Mouse (Mus musculus) kidney, embryonic 14.5 days (tissue): Measurements from ENCODE around the gene Limch1. TPM values are rescaled to one million over a fixed set of nuclear protein-coding genes. Genes with fewer than 3 reads are reported as not detected.

Experiments
- ATAC-seq: fragments of 200-750 bp; cut with Nextera tagmentation; 2 replicates; pipeline ENCODE4 v1.8.0; 2017; ENCODE audit warnings: moderate number of reproducible peaks, mild to moderate bottlenecking, moderate TSS enrichment, moderate library complexity; ENCODE audit not compliant: low FRiP score, low TSS enrichment
- H3K27ac ChIP-seq: fragments of 300-500 bp; sonication (generic); 2 replicates; pipeline ENCODE4 v1.5.1; 2014; ENCODE audit warnings: low read depth, mild to moderate bottlenecking, low read length, moderate library complexity, mixed read lengths
- H3K27me3 ChIP-seq: fragments of 300-500 bp; sonication (generic); 2 replicates; pipeline ENCODE4 v1.6.1; 2014; ENCODE audit warnings: mild to moderate bottlenecking, low read length; ENCODE audit not compliant: control insufficient read depth, insufficient read depth
- H3K36me3 ChIP-seq: fragments of 300-500 bp; sonication (generic); 2 replicates; pipeline ENCODE4 v1.6.1; 2014; ENCODE audit warnings: low read length, mixed read lengths; ENCODE audit not compliant: control insufficient read depth, insufficient read depth
- H3K4me1 ChIP-seq: fragments of 300-500 bp; sonication (generic); 2 replicates; pipeline ENCODE4 v1.6.1; 2014; ENCODE audit warnings: low read length, mixed read lengths; ENCODE audit not compliant: control insufficient read depth, insufficient read depth
- H3K4me2 ChIP-seq: fragments of 300-500 bp; sonication (generic); replicated peaks from 2 replicates; pipeline ENCODE4 v1.6.1; 2014; ENCODE audit warnings: low read depth, mild to moderate bottlenecking, low read length
- H3K4me3 ChIP-seq: fragments of 300-500 bp; sonication (generic); 2 replicates; pipeline ENCODE4 v1.5.1; 2014; ENCODE audit warnings: mild to moderate bottlenecking, low read length
- H3K9ac ChIP-seq: fragments of 300-500 bp; sonication (generic); 2 replicates; pipeline ENCODE4 v1.6.1; 2014; ENCODE audit warnings: low read depth, mild to moderate bottlenecking, low read length, moderate library complexity
- H3K9me3 ChIP-seq: fragments of 300-500 bp; sonication (generic); 2 replicates; pipeline ENCODE4 v1.6.1; 2016; ENCODE audit warnings: low read length; ENCODE audit not compliant: control insufficient read depth
- WGBS: fragments of 180-500 bp; shearing (Covaris S2); extraction: QIAGEN DNeasy Blood & Tissue Kit; methylation state at CpG from one replicate; pipeline ENCODE4 v1.1.7; 2014; 5-methylcytosine and 5-hydroxymethylcytosine counted together
- polyA plus RNA-seq: library from polyadenylated mRNA; unstranded; fragments of >200 nt; fragmentation: Nextera tagmentation; extraction: Ambion mirVana; gene quantifications from 2 replicates; pipeline ENCODE4 v1.2.1, GENCODE M21; 2014

Gene Limch1
- polyA plus RNA-seq, 1 experiment from 2014 or later, result 48.9 TPM

DNA sequence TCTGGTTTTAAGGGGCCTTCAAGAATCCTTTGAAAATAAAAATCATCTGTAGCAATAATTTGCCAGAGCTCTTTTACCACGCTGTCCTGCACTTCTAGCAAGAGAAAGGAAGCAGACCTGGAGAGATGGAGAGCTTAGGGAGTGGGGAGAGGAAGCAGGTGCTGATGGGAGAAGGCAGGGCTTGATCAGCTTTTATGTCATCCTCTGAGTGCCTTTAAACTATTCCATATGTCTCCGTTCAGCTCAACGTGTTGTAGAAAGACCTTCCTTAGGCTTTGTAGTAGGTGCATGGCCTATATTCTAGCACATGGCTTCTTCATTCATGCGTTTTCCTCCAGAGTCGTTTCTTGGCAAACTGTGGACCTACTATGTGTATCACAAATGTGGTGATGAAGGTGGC, 237.5 kb downstream of the Limch1 start:
- WGBS, result 89% methylated on average over 5 of the region's 5 CpGs
- Histone ChIP-seq H3K4me2 (no peak overlapping the region), H3K27ac (no peak overlapping the region), H3K27me3 (no peaks in the 10 kb centered on the region), H3K4me1 (no peaks in the 10 kb centered on the region), H3K9ac (no peak overlapping the region), H3K36me3 (no peaks in the 10 kb centered on the region), H3K4me3 (no peak overlapping the region), H3K9me3 (no peaks in the 10 kb centered on the region)
- ATAC-seq, result no peak

DNA sequence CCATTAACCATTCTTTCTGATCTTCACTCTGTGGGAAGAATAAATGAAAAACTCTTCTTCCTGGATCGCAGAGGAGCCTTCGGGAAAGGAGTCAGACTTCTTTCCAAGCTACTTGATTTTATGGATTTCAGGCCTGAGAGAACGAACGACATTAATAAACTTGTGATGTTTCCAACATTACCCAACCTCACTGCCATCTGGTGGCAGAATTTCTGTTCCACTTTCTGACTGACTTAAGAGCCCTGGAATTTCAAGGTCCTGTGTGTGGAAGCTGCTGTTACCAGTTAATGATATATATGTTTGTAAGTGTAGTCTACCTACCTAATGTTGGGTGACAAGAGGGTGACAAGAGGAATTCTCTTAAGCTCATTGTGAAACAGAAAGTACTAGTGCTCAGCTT, 243.3 kb downstream of the Limch1 start:
- no peak overlapping the region for H3K4me3 ChIP-seq
- H3K4me1 ChIP-seq, result no peaks in the 10 kb centered on the region
- no peak for ATAC-seq
- H3K27ac ChIP-seq, result no peak overlapping the region
- 63% methylated on average over 4 of the region's 4 CpGs for WGBS
- no peak overlapping the region for H3K4me2 ChIP-seq
- H3K9ac ChIP-seq, result no peak overlapping the region
- no peaks in the 10 kb centered on the region for H3K9me3 ChIP-seq
- no peaks in the 10 kb centered on the region for H3K27me3 ChIP-seq
- no peaks in the 10 kb centered on the region for H3K36me3 ChIP-seq

DNA sequence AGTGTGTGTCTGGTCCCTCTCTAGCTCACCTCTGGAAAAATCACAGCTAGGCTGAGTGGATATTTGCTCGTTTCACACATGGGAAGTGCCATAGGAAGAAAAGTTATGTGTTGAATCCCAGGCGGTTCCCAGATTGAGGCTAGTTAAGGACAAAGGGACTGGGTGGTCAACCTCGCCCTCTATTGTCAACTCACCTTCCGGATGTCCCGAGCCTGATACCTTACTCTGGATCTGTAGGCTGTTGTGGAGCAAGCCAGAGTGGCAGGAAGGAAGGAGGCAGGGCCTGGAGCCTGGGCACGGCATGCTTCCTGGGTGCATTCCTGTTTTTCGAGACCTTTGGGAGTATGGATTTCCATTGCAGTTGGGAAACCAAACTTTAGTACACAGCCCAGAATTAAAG, 243.9 kb downstream of the Limch1 start:
- Histone ChIP-seq H3K4me1 (no peaks in the 10 kb centered on the region), H3K4me2 (no peak overlapping the region), H3K27ac (no peak overlapping the region), H3K9me3 (no peaks in the 10 kb centered on the region), H3K4me3 (no peak overlapping the region), H3K9ac (no peak overlapping the region), H3K27me3 (no peaks in the 10 kb centered on the region), H3K36me3 (no peaks in the 10 kb centered on the region)
- 84% methylated on average over 7 of the region's 7 CpGs for WGBS
- ATAC-seq, result no peak

DNA sequence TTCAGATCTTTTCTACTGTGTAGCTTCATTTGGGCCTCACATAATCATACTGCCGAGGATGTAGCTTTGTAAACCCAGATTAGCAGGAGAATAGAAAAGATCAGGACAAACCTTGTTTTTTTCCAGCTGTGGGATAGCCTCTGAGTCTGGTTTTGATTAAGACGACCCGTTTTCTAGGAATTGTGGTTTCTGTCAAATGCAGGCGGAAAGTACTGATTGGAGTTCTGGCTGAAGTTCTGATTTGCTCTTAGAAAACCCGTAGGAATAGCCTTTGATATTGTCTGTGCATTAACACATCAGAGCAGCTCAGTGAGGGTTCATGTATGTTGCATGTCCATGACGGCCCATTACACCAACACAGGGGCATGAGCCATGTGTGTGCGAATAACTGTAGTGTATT, 246.8 kb downstream of the Limch1 start:
- 88% methylated on average over 7 of the region's 7 CpGs for WGBS
- no peak overlapping the region for H3K4me3 ChIP-seq
- H3K27me3 ChIP-seq, result no peaks in the 10 kb centered on the region
- H3K27ac ChIP-seq, result no peak overlapping the region
- no peaks in the 10 kb centered on the region for H3K9me3 ChIP-seq
- H3K36me3 ChIP-seq, result no peaks in the 10 kb centered on the region
- ATAC-seq, result no peak
- H3K4me2 ChIP-seq, result no peak overlapping the region
- H3K9ac ChIP-seq, result no peak overlapping the region
- H3K4me1 ChIP-seq, result 0 out of 2 replicates have a peak, but pooled peaks cover 8% of the 10 kb centered on the region

DNA sequence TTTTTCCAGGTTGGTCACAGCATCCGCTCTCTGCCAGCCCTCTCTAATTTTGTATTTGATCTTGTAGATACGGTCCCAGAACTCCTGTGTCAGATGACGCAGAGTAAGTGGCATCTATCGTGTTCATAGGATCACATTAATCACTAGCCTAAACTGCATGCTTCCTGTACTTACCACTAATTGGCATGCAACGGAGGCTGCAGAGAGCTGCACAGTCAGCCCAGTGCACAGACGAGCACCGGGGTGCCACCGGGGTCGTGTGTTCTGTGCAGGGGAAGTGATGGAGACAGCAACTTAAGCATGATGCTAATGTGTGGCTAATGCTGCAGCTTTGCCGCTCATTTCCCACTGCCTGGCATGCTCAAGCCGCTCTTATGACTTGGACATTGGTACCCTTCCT, 247.4 kb downstream of the Limch1 start:
- Histone ChIP-seq H3K4me1 (0 out of 2 replicates have a peak, but pooled peaks cover 8% of the 10 kb centered on the region), H3K4me2 (no peak overlapping the region), H3K36me3 (no peaks in the 10 kb centered on the region), H3K9me3 (no peaks in the 10 kb centered on the region), H3K9ac (no peak overlapping the region), H3K27me3 (peaks cover 2% of the 10 kb centered on the region; the same call in 1 of the 2 replicates), H3K27ac (no peak overlapping the region), H3K4me3 (no peak overlapping the region)
- WGBS, result 59% methylated on average over 11 of the region's 11 CpGs
- no peak for ATAC-seq

DNA sequence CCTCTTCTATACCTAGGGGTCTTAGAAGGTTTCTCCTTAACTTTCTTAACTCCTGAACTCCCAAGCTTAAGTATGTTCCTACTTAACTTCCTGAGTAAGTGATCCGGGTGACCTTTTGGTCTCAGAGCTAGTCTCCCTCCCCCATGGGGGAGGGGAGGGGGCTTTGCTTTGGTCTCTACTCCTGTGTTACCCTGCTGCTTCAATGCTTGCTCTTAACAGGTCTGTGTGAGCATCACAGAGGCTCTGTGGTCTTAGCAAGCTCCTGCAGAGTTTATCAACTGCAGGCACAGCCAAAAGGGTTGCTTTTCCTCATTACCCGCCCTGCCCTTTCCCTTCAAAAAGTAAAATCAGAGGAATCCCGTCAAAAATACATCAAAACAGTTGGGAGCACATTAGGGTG, 250.5 kb downstream of the Limch1 start:
- H3K4me2 ChIP-seq, result no peak overlapping the region

DNA sequence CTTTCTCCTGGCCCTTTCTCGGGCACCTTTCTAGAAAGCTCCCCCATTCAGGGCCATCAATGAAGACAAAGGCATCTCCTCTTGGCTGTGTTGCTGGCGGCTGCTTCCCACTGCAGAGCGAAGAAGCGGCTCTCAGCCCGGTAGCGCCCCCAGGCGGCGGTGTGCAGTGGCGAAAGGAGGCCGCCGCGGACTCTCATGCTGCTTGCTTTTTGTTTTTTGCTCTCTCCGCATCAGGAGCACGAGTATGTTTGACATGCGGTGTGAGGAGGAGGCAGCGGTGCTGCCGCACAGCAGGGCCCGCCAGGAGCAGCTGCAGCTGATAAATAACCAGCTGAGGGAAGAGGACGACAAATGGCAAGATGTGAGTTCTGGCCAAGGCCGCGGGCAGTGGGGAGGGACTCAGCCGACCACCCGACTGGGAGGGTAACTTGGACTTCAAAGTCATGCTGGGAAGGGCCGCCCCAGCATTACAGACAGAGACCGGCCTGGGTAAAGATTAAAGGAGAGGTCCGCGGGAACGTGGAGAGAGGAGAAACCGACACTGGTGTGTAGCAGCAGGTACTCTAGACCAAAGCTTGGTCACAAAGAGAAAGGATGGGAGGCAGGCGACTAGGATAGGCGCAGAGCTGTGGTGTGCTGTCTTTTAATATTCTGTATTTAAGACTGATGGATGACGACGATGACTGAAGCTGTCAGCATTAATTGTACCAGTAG, 251.4 kb downstream of the Limch1 start:
- WGBS, result 3% methylated on average over 33 of the region's 33 CpGs
- Histone ChIP-seq H3K4me1 (0 out of 2 replicates have a peak, but pooled peaks cover 8% of the 10 kb centered on the region), H3K4me2 (peak overlapping the region; percentile 83), H3K9me3 (no peaks in the 10 kb centered on the region), H3K36me3 (no peaks in the 10 kb centered on the region), H3K27ac (no peak overlapping the region), H3K27me3 (peaks cover 4% of the 10 kb centered on the region; the same call in 1 of the 2 replicates), H3K4me3 (peak overlapping the region; percentile 42), H3K9ac (peak overlapping the region; percentile 58)
- peak; percentile 78 for ATAC-seq

More for the DNA sequence above, 250.5 kb downstream of the Limch1 start:
- H3K27ac ChIP-seq, result no peak overlapping the region
- 7% methylated on average over 3 of the region's 3 CpGs for WGBS
- no peak overlapping the region for H3K9ac ChIP-seq
- H3K4me1 ChIP-seq, result 0 out of 2 replicates have a peak, but pooled peaks cover 8% of the 10 kb centered on the region
- H3K27me3 ChIP-seq, result peaks cover 4% of the 10 kb centered on the region; the same call in 1 of the 2 replicates
- ATAC-seq, result no peak
- no peaks in the 10 kb centered on the region for H3K36me3 ChIP-seq
- no peak overlapping the region for H3K4me3 ChIP-seq
- H3K9me3 ChIP-seq, result no peaks in the 10 kb centered on the region

DNA sequence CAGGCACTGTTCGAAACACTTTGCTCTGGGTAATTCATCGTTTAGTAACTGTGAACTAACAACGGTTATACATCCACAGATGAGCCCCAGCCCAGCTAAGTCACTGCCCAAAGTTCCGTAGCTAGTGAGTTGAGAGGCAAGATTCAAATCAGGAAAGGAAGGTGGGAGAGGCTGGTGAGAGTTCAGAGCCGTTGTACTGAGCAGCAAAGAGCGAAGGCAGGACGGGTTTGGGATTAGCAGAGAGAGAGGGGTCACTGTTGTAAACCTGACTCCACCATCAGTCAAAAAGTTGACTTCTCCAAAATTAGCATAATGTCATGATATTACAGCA, 251.9 kb downstream of the Limch1 start:
- H3K9ac ChIP-seq, result peak overlapping the region; percentile 58; the same call in 1 of the 2 replicates
- H3K4me1 ChIP-seq, result 0 out of 2 replicates have a peak, but pooled peaks cover 8% of the 10 kb centered on the region
- no peaks in the 10 kb centered on the region for H3K9me3 ChIP-seq
- H3K27me3 ChIP-seq, result peaks cover 4% of the 10 kb centered on the region; the same call in 1 of the 2 replicates
- peak overlapping the region; percentile 42 for H3K4me3 ChIP-seq
- no peak for ATAC-seq
- no peak overlapping the region for H3K27ac ChIP-seq
- 17% methylated on average over 7 of the region's 7 CpGs for WGBS
- H3K36me3 ChIP-seq, result no peaks in the 10 kb centered on the region
- peak overlapping the region; percentile 83 for H3K4me2 ChIP-seq

DNA sequence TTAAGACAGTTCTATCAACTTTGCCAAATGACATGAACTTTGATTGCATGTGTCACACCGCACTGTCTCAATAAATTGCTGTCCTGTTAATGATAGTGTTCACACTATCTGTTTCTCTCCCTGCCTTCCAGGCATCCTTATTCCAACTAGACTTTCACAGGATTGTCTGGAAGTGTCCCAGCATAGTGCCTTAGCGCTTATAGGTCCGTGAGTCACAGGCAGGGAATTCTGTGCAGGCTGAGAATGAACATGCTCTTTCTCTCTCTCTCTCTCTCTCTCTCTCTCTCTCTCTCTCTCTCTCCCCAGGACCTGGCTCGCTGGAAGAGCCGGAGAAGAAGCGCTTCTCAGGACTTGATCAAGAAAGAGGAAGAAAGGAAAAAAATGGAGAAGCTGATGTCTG, 252.7 kb downstream of the Limch1 start:
- Histone ChIP-seq H3K9me3 (no peaks in the 10 kb centered on the region), H3K4me2 (no peak overlapping the region), H3K36me3 (no peaks in the 10 kb centered on the region), H3K27me3 (peaks cover 4% of the 10 kb centered on the region; the same call in 1 of the 2 replicates), H3K27ac (no peak overlapping the region), H3K9ac (no peak overlapping the region), H3K4me3 (no peak overlapping the region), H3K4me1 (0 out of 2 replicates have a peak, but pooled peaks cover 8% of the 10 kb centered on the region)
- no peak for ATAC-seq
- WGBS, result 77% methylated on average over 6 of the region's 6 CpGs
